Mouse (Mus musculus) lung, embryonic 15.5 days (tissue): ENCODE results near the gene Sox6. TPM values are rescaled to one million over a fixed set of nuclear protein-coding genes. Genes with fewer than 3 reads are reported as not detected.

ENCODE experiments used
- ATAC-seq: fragments of 200-750 bp; cut with Nextera tagmentation; 2 replicates; pipeline ENCODE4 v1.8.0; 2017; ENCODE audit warnings: moderate number of reproducible peaks, borderline replicate concordance; ENCODE audit not compliant: low FRiP score, low TSS enrichment; ENCODE audit errors: extremely low read depth
- H3K27ac ChIP-seq: fragments of 300-500 bp; sonication (generic); 2 replicates; pipeline ENCODE4 v1.5.1; 2015; ENCODE audit warnings: moderate library complexity, mild to moderate bottlenecking, inconsistent platforms
- H3K27me3 ChIP-seq: fragments of 300-500 bp; sonication (generic); 2 replicates; pipeline ENCODE4 v1.6.1; 2015; ENCODE audit warnings: inconsistent platforms
- H3K36me3 ChIP-seq: fragments of 300-500 bp; sonication (generic); 2 replicates; pipeline ENCODE4 v1.6.1; 2015; ENCODE audit warnings: inconsistent platforms
- H3K4me1 ChIP-seq: fragments of 300-500 bp; sonication (generic); 2 replicates; pipeline ENCODE4 v1.6.1; 2015; ENCODE audit warnings: inconsistent platforms
- H3K4me2 ChIP-seq: fragments of 300-500 bp; sonication (generic); 2 replicates; pipeline ENCODE4 v1.6.1; 2015; ENCODE audit warnings: inconsistent platforms, mild to moderate bottlenecking, moderate library complexity
- H3K4me3 ChIP-seq: fragments of 300-500 bp; sonication (generic); 2 replicates; pipeline ENCODE4 v1.5.1; 2015; ENCODE audit warnings: mild to moderate bottlenecking, inconsistent platforms
- H3K9ac ChIP-seq: fragments of 300-500 bp; sonication (generic); 2 replicates; pipeline ENCODE4 v1.6.1; 2015; ENCODE audit warnings: inconsistent platforms
- H3K9me3 ChIP-seq: fragments of 300-500 bp; sonication (generic); 2 replicates; pipeline ENCODE4 v1.6.1; 2016; ENCODE audit warnings: inconsistent platforms
- WGBS: fragments of 180-500 bp; shearing (Covaris S2); methylation state at CpG from one replicate; pipeline ENCODE4 v1.1.7; 2015; 5-methylcytosine and 5-hydroxymethylcytosine counted together
- polyA plus RNA-seq: library from polyadenylated mRNA; unstranded; fragments of >200 nt; fragmentation: Nextera tagmentation; extraction: Ambion mirVana; gene quantifications from 2 replicates; pipeline ENCODE4 v1.2.1, GENCODE M21; 2015

Gene Sox6
- polyA plus RNA-seq, 1 experiment from 2014 or later = 23.1 TPM

GRCm38 (mm10) chr7:115517701-115518100 is 520.9 kb downstream of the Sox6 start:
- Histone ChIP-seq H3K27me3 (no peaks in the 10 kb centered on the region), H3K4me3 (no peak overlapping the region), H3K9me3 (no peaks in the 10 kb centered on the region), H3K4me2 (no peak overlapping the region), H3K9ac (no peak overlapping the region), H3K36me3 (no peaks in the 10 kb centered on the region), H3K4me1 (no peaks in the 10 kb centered on the region), H3K27ac (no peak overlapping the region)
- no peak for ATAC-seq
- 51% methylated on average over 1 of the region's 1 CpGs for WGBS

DNA sequence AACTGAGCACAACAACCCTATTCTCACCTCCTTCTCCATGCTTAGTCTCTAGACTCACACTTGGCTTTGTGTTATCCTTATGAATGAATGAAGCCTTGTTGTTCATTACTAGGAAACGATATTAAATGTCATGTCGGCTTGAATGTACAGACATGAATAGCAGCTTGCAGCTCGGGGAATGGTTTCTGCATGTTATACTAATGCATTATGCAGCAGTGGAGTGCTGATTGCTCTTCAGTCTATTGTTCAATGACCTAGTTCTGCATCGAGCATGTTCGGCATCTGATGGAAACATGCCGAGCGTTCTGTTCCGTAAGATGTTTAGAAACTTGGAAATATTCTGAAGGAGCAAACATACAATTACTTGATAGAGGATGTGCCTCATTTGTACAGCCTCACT is 524.9 kb downstream of the Sox6 start:
- no peak for ATAC-seq
- H3K4me2 ChIP-seq = no peak overlapping the region
- H3K4me3 ChIP-seq = no peak overlapping the region
- H3K36me3 ChIP-seq = no peaks in the 10 kb centered on the region
- H3K27me3 ChIP-seq = no peaks in the 10 kb centered on the region
- no peaks in the 10 kb centered on the region for H3K4me1 ChIP-seq
- H3K9ac ChIP-seq = no peak overlapping the region
- WGBS = 88% methylated on average over 8 of the region's 8 CpGs
- H3K27ac ChIP-seq = no peak overlapping the region
- no peaks in the 10 kb centered on the region for H3K9me3 ChIP-seq

- Histone ChIP-seq H3K27ac (no peak overlapping the region), H3K4me3 (no peak overlapping the region), H3K4me1 (no peaks in the 10 kb centered on the region), H3K9me3 (no peaks in the 10 kb centered on the region), H3K36me3 (no peaks in the 10 kb centered on the region), H3K4me2 (no peak overlapping the region), H3K9ac (no peak overlapping the region), H3K27me3 (no peaks in the 10 kb centered on the region)
- WGBS = 34% methylated on average over 10 of the region's 10 CpGs
- no peak for ATAC-seq
Observed at GRCm38 (mm10) chr7:115511777-115512176, 526.8 kb downstream of the Sox6 start.

GRCm38 (mm10) chr7:115511091-115511490 is 527.5 kb downstream of the Sox6 start:
- no peak overlapping the region for H3K27ac ChIP-seq
- no peak for ATAC-seq
- 64% methylated on average over 5 of the region's 5 CpGs for WGBS
- no peak overlapping the region for H3K4me2 ChIP-seq
- no peak overlapping the region for H3K9ac ChIP-seq
- H3K27me3 ChIP-seq = no peaks in the 10 kb centered on the region
- no peak overlapping the region for H3K4me3 ChIP-seq
- no peaks in the 10 kb centered on the region for H3K36me3 ChIP-seq
- no peaks in the 10 kb centered on the region for H3K4me1 ChIP-seq
- no peaks in the 10 kb centered on the region for H3K9me3 ChIP-seq

DNA sequence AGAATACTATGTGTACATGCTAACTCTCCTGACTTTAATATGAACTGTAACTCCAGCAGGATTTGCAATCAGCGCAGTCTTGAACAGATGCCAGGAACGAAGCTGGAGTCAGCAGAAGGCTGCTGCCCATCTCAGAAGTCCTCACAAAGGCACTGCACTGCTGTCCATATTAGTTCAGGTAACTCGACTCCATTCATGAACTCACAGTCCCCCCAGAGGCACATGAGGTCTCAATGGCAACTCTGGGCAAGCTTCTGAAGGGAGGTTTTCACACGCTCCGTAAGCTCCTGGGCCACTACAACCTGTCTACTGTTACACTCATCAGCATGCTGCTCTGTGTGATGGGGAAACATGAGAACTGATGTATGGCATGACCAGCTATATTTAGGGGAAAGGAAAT is 528.6 kb downstream of the Sox6 start:
- Histone ChIP-seq H3K36me3 (no peaks in the 10 kb centered on the region), H3K4me2 (no peak overlapping the region), H3K27me3 (no peaks in the 10 kb centered on the region), H3K4me1 (no peaks in the 10 kb centered on the region), H3K9me3 (no peaks in the 10 kb centered on the region), H3K27ac (no peak overlapping the region), H3K4me3 (no peak overlapping the region), H3K9ac (no peak overlapping the region)
- no peak for ATAC-seq
- WGBS = 72% methylated on average over 5 of the region's 5 CpGs

- Histone ChIP-seq H3K9me3 (no peaks in the 10 kb centered on the region), H3K27ac (no peak overlapping the region), H3K4me3 (no peak overlapping the region), H3K27me3 (no peaks in the 10 kb centered on the region), H3K4me2 (no peak overlapping the region), H3K9ac (no peak overlapping the region), H3K36me3 (no peaks in the 10 kb centered on the region), H3K4me1 (peaks cover 12% of the 10 kb centered on the region)
- ATAC-seq = no peak
- WGBS = 83% methylated on average over 6 of the region's 6 CpGs
Observed at GRCm38 (mm10) chr7:115506385-115506784, 532.2 kb downstream of the Sox6 start.

DNA sequence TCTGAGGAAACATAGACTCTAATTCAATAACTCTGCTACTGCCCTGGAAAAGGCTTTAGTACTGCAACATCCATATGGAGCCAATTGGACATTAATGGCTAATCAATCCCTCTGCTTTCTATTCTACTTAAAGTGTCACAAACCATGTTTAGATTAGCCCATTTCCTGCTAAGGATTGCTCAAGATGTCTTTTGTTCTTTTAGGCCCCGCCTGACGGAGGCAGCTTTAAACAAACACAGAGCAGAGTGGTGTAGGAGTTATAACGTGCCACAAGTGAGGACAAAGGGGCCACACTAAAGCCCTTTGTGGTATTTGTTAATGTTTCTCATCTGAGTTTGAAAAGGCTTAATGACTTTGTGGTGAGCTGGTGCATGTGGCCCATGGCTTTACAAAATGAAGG is 537.1 kb downstream of the Sox6 start:
- H3K36me3 ChIP-seq = no peaks in the 10 kb centered on the region
- no peaks in the 10 kb centered on the region for H3K27me3 ChIP-seq
- H3K9me3 ChIP-seq = no peaks in the 10 kb centered on the region
- H3K4me3 ChIP-seq = no peak overlapping the region
- H3K4me1 ChIP-seq = peaks cover 35% of the 10 kb centered on the region
- no peak overlapping the region for H3K4me2 ChIP-seq
- WGBS = 8% methylated on average over 3 of the region's 3 CpGs
- ATAC-seq = peak; percentile 92
- H3K9ac ChIP-seq = no peak overlapping the region
- peak overlapping the region; percentile 70 for H3K27ac ChIP-seq

GRCm38 (mm10) chr7:115500825-115501224 is 537.8 kb downstream of the Sox6 start:
- H3K9ac ChIP-seq = no peak overlapping the region
- H3K27me3 ChIP-seq = no peaks in the 10 kb centered on the region
- ATAC-seq = no peak
- H3K4me2 ChIP-seq = no peak overlapping the region
- no peaks in the 10 kb centered on the region for H3K9me3 ChIP-seq
- no peak overlapping the region for H3K4me3 ChIP-seq
- no peaks in the 10 kb centered on the region for H3K36me3 ChIP-seq
- peak overlapping the region; percentile 70; the same call in 1 of the 2 replicates for H3K27ac ChIP-seq
- H3K4me1 ChIP-seq = peaks cover 35% of the 10 kb centered on the region

- ATAC-seq = peak; percentile 62; the same call in 1 of the 2 replicates
- H3K4me2 ChIP-seq = no peak overlapping the region
- peaks cover 35% of the 10 kb centered on the region for H3K4me1 ChIP-seq
- H3K4me3 ChIP-seq = no peak overlapping the region
- no peak overlapping the region for H3K9ac ChIP-seq
- no peaks in the 10 kb centered on the region for H3K27me3 ChIP-seq
- no peak overlapping the region for H3K27ac ChIP-seq
- H3K36me3 ChIP-seq = no peaks in the 10 kb centered on the region
- 22% methylated on average over 7 of the region's 7 CpGs for WGBS
- no peaks in the 10 kb centered on the region for H3K9me3 ChIP-seq
Observed at GRCm38 (mm10) chr7:115500170-115500569, 538.4 kb downstream of the Sox6 start.

GRCm38 (mm10) chr7:115491721-115492120 is 546.9 kb downstream of the Sox6 start:
- no peak for ATAC-seq
- no peak overlapping the region for H3K4me3 ChIP-seq
- H3K27ac ChIP-seq = no peak overlapping the region
- H3K36me3 ChIP-seq = no peaks in the 10 kb centered on the region
- 76% methylated on average over 5 of the region's 5 CpGs for WGBS
- H3K9ac ChIP-seq = no peak overlapping the region
- H3K27me3 ChIP-seq = no peaks in the 10 kb centered on the region
- no peaks in the 10 kb centered on the region for H3K9me3 ChIP-seq
- H3K4me2 ChIP-seq = no peak overlapping the region
- H3K4me1 ChIP-seq = no peaks in the 10 kb centered on the region

DNA sequence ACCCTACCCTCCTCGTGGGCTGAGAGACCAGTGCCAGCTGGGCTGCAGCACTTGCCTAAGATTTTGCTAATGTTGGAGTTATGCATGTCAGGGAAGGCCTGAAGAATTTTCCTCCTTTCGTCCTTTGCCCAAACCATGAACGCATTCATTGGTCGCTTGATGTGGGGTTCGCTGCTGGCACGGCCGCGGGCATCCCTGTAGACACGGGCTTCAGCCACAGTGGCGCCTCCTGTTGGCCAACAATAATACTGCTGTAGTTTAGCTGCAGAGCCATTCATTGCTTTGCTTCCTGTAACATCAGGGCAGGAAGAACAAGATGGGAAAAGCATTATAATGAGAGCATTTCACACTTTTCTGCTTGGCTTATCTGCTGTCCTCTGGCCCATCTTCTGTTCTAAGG is 549.0 kb downstream of the Sox6 start:
- Histone ChIP-seq H3K27ac (no peak overlapping the region), H3K36me3 (no peaks in the 10 kb centered on the region), H3K4me1 (no peaks in the 10 kb centered on the region), H3K4me2 (no peak overlapping the region), H3K27me3 (no peaks in the 10 kb centered on the region), H3K9me3 (no peaks in the 10 kb centered on the region), H3K9ac (no peak overlapping the region), H3K4me3 (no peak overlapping the region)
- no peak for ATAC-seq
- WGBS = 64% methylated on average over 10 of the region's 10 CpGs

DNA sequence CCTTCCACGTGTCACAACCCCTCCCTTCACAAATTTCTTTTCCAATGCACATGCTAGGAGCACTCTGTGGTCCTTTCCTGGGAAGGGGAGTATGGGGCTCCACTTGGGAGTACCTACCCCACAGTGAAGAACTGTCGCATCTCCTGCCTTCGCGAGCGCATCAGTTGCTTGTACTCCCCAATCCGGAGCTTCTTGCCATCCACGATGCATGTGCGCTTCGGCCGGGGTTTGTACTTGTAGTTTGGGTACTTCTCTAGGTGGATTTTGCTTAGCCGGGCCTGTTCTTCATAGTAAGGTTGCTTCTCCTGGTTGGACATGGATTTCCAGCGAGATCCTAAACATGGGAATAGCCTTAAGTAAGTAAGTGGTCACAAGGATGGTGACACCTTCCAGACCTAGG is 552.2 kb downstream of the Sox6 start:
- Histone ChIP-seq H3K9ac (no peak overlapping the region), H3K9me3 (no peaks in the 10 kb centered on the region), H3K27me3 (no peaks in the 10 kb centered on the region), H3K4me3 (no peak overlapping the region), H3K4me2 (no peak overlapping the region), H3K27ac (no peak overlapping the region), H3K4me1 (no peaks in the 10 kb centered on the region), H3K36me3 (no peaks in the 10 kb centered on the region)
- ATAC-seq = no peak
- 93% methylated on average over 12 of the region's 12 CpGs for WGBS

- Histone ChIP-seq H3K4me2 (no peak overlapping the region), H3K27me3 (no peaks in the 10 kb centered on the region), H3K4me1 (no peaks in the 10 kb centered on the region), H3K9ac (no peak overlapping the region), H3K27ac (no peak overlapping the region), H3K36me3 (no peaks in the 10 kb centered on the region), H3K4me3 (no peak overlapping the region), H3K9me3 (no peaks in the 10 kb centered on the region)
- no peak for ATAC-seq
- 66% methylated on average over 2 of the region's 2 CpGs for WGBS
Observed at GRCm38 (mm10) chr7:115485664-115486409, 552.8 kb downstream of the Sox6 start.
